Mouse (Mus musculus) heart, postnatal 0 days (tissue): ENCODE measurements around the gene Oasl1. TPM values are rescaled to one million over a fixed set of nuclear protein-coding genes. Genes with fewer than 3 reads are reported as not detected.
"Not testable (repeated sequence)": the region's sequence is repeated elsewhere in the genome, so short reads cannot be mapped to it uniquely, and the experiment has no call there.

ENCODE experiments used
- ATAC-seq: fragments of 200-750 bp; cut with Nextera tagmentation; 2 replicates; pipeline ENCODE4 v1.8.0; 2017; ENCODE audit warnings: low read depth, moderate number of reproducible peaks, moderate library complexity; ENCODE audit not compliant: insufficient read depth
- DNase-seq: peaks from one replicate; pipeline ENCODE4 v3.0.0-alpha.2; 2016; ENCODE audit warnings: low spot score
- H3K27ac ChIP-seq: fragments of 300-500 bp; sonication (generic); 2 replicates; pipeline ENCODE4 v1.5.1; 2014; ENCODE audit warnings: low read depth, mild to moderate bottlenecking
- H3K27me3 ChIP-seq: fragments of 300-500 bp; sonication (generic); 2 replicates; pipeline ENCODE4 v1.6.1; 2014; ENCODE audit warnings: low read length, mixed read lengths; ENCODE audit not compliant: control insufficient read depth, insufficient read depth
- H3K36me3 ChIP-seq: fragments of 300-500 bp; sonication (generic); replicated peaks from 2 replicates; pipeline ENCODE4 v1.6.1; 2014; ENCODE audit warnings: low read length, mixed read lengths; ENCODE audit not compliant: control insufficient read depth, insufficient read depth
- H3K4me1 ChIP-seq: fragments of 300-500 bp; sonication (generic); 2 replicates; pipeline ENCODE4 v1.6.1; 2014; ENCODE audit warnings: antibody characterized with exemption; ENCODE audit not compliant: control insufficient read depth, insufficient read depth
- H3K4me2 ChIP-seq: fragments of 300-500 bp; sonication (generic); 2 replicates; pipeline ENCODE4 v1.6.1; 2014; ENCODE audit warnings: low read depth, mild to moderate bottlenecking, low read length, moderate library complexity
- H3K4me3 ChIP-seq: fragments of 300-500 bp; sonication (generic); 2 replicates; pipeline ENCODE4 v1.5.1; 2014; ENCODE audit warnings: low read depth, low read length
- H3K9ac ChIP-seq: fragments of 300-500 bp; sonication (generic); replicated peaks from 2 replicates; pipeline ENCODE4 v1.6.1; 2014; ENCODE audit warnings: low read depth, low read length, mixed read lengths
- H3K9me3 ChIP-seq: fragments of 300-500 bp; sonication (generic); replicated peaks from 2 replicates; pipeline ENCODE4 v1.6.1; 2016; ENCODE audit warnings: low read length; ENCODE audit not compliant: control insufficient read depth
- CTCF ChIP-seq: IDR thresholded peaks from 2 replicates; pipeline ENCODE4 v1.5.1; 2016; ENCODE audit warnings: antibody characterized with exemption, control low read depth, low read depth
- EP300 ChIP-seq: IDR thresholded peaks from 2 replicates; pipeline ENCODE4 v1.6.1; 2016; ENCODE audit warnings: antibody characterized with exemption, low read depth
- WGBS: fragments of 180-500 bp; shearing (Covaris S2); extraction: QIAGEN DNeasy Blood & Tissue Kit; methylation state at CpG from one replicate; pipeline ENCODE4 v1.1.7; 2014; 5-methylcytosine and 5-hydroxymethylcytosine counted together
- polyA plus RNA-seq: library from polyadenylated mRNA; unstranded; fragments of >200 nt; fragmentation: Nextera tagmentation; extraction: Ambion mirVana; gene quantifications from 2 replicates; pipeline ENCODE4 v1.2.1, GENCODE M21; 2015
- total RNA-seq: library from RNA; depleted of rRNA; stranded (reverse); fragments of >200 nt; gene quantifications from 2 replicates; pipeline ENCODE4 v1.2.3, GENCODE M21; 2014; ENCODE audit warnings: low replicate concordance; rRNA removed

The Oasl1 gene
- total RNA-seq (5.6 and 9.4 TPM in 2 replicates), polyA plus RNA-seq (0.68 and 0.69 TPM in 2 replicates)

GRCm38 (mm10) chr5:114922998-114923473, at the start of gene Oasl1:
TSS of gene Oasl1 (plus strand) at chr5:114923240.
- peak within 1 kb of the TSS; percentile 22 for H3K9ac ChIP-seq
- peak; percentile 55 for DNase-seq
- TF ChIP-seq EP300 (no peak), CTCF (no peak)
- H3K27ac ChIP-seq: peak within 1 kb of the TSS; percentile 48; the same call in 1 of the 2 replicates
- H3K36me3 ChIP-seq: no peaks in the 10 kb centered on the region
- H3K4me1 ChIP-seq: 0 out of 2 replicates have a peak, but pooled peaks cover 5% of the 10 kb centered on the region
- H3K4me2 ChIP-seq: peak within 1 kb of the TSS; percentile 53
- 23% methylated on average over 15 of the region's 15 CpGs for WGBS
- H3K9me3 ChIP-seq: no peaks in the 10 kb centered on the region
- H3K27me3 ChIP-seq: no peaks in the 10 kb centered on the region
- peak; percentile 46; the same call in 1 of the 2 replicates for ATAC-seq
- H3K4me3 ChIP-seq: peak within 1 kb of the TSS; percentile 42

GRCm38 (mm10) chr5:114875858-114876257, 47.2 kb upstream of the Oasl1 start:
- 35% methylated on average over 6 of the region's 6 CpGs for WGBS
- no peak overlapping the region for H3K4me2 ChIP-seq
- H3K27me3 ChIP-seq: 0 out of 2 replicates have a peak, but pooled peaks cover 8% of the 10 kb centered on the region
- H3K4me3 ChIP-seq: no peak overlapping the region
- no peak for DNase-seq
- no peak for ATAC-seq
- no peak overlapping the region for H3K9ac ChIP-seq
- H3K4me1 ChIP-seq: no peaks in the 10 kb centered on the region
- peak; percentile 48 for TF ChIP-seq CTCF
- TF ChIP-seq EP300: no peak
- no peaks in the 10 kb centered on the region for H3K9me3 ChIP-seq
- H3K27ac ChIP-seq: no peak overlapping the region
- no peaks in the 10 kb centered on the region for H3K36me3 ChIP-seq

GRCm38 (mm10) chr5:114876331-114876730, 46.7 kb upstream of the Oasl1 start:
- H3K4me1 ChIP-seq: no peaks in the 10 kb centered on the region
- H3K27ac ChIP-seq: no peak overlapping the region
- H3K36me3 ChIP-seq: no peaks in the 10 kb centered on the region
- DNase-seq: no peak
- H3K9me3 ChIP-seq: no peaks in the 10 kb centered on the region
- no peak overlapping the region for H3K4me3 ChIP-seq
- ATAC-seq: no peak
- TF ChIP-seq EP300: no peak
- 55% methylated on average over 6 of the region's 6 CpGs for WGBS
- H3K27me3 ChIP-seq: 0 out of 2 replicates have a peak, but pooled peaks cover 8% of the 10 kb centered on the region
- no peak overlapping the region for H3K9ac ChIP-seq
- no peak overlapping the region for H3K4me2 ChIP-seq

DNA sequence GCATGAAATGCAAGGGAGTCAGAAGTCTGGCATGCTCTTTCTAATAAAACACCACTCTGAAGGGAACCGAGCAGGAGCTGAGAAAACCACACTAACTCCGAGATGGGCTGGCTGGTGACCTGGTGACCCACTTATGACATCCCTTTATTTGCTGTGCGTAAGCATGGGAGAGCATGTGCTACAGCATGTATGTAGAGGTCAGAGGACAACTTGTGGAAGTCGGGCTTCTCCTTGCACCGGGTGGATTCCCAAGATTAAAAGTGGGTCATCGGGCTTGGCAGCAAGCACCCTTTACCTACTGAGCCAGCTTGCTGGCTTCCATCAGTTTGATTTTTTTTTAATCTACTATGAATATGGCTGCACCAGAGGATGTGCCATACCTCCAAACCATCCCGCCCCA, 45.6 kb upstream of the Oasl1 start:
- Histone ChIP-seq H3K4me1 (no peaks in the 10 kb centered on the region), H3K27me3 (0 out of 2 replicates have a peak, but pooled peaks cover 9% of the 10 kb centered on the region), H3K9ac (no peak overlapping the region), H3K36me3 (no peaks in the 10 kb centered on the region), H3K9me3 (no peaks in the 10 kb centered on the region), H3K4me3 (no peak overlapping the region), H3K4me2 (no peak overlapping the region), H3K27ac (no peak overlapping the region)
- TF ChIP-seq EP300: no peak
- TF ChIP-seq CTCF: no peak
- 75% methylated on average over 7 of the region's 7 CpGs for WGBS
- ATAC-seq (no peak), DNase-seq (no peak)

GRCm38 (mm10) chr5:114879399-114879798, 43.6 kb upstream of the Oasl1 start:
- TF ChIP-seq EP300 (no peak), CTCF (no peak)
- H3K4me2 ChIP-seq: no peak overlapping the region
- H3K4me3 ChIP-seq: no peak overlapping the region
- no peak overlapping the region for H3K27ac ChIP-seq
- WGBS: 44% methylated on average over 13 of the region's 13 CpGs
- H3K9me3 ChIP-seq: no peaks in the 10 kb centered on the region
- ATAC-seq: no peak
- no peak overlapping the region for H3K9ac ChIP-seq
- 0 out of 2 replicates have a peak, but pooled peaks cover 11% of the 10 kb centered on the region for H3K27me3 ChIP-seq
- no peak for DNase-seq
- no peaks in the 10 kb centered on the region for H3K36me3 ChIP-seq
- H3K4me1 ChIP-seq: no peaks in the 10 kb centered on the region

GRCm38 (mm10) chr5:114882319-114882718, 40.7 kb upstream of the Oasl1 start:
- not testable (repeated sequence) for H3K9me3 ChIP-seq, H3K4me3 ChIP-seq, H3K9ac ChIP-seq, H3K4me1 ChIP-seq, DNase-seq, H3K27ac ChIP-seq, H3K36me3 ChIP-seq, H3K4me2 ChIP-seq, ATAC-seq
- H3K27me3 ChIP-seq: 0 out of 2 replicates have a peak, but pooled peaks cover 11% of the 10 kb centered on the region
- WGBS: 78% methylated on average over 6 of the region's 7 CpGs
